Mouse (Mus musculus) right cerebral cortex, postnatal 10 days (tissue): Measurements from ENCODE around the gene Rita1.
A peak's percentile ranks its signal among the peaks of the same experiment; 100 is the strongest.

Experiments
- DNase-seq, 2 experiments: peaks; one replicate each; pipeline ENCODE4 v3.0.0; 2021; ENCODE audit warnings: low spot score in 2 of 2

Rita1 gene

DNA sequence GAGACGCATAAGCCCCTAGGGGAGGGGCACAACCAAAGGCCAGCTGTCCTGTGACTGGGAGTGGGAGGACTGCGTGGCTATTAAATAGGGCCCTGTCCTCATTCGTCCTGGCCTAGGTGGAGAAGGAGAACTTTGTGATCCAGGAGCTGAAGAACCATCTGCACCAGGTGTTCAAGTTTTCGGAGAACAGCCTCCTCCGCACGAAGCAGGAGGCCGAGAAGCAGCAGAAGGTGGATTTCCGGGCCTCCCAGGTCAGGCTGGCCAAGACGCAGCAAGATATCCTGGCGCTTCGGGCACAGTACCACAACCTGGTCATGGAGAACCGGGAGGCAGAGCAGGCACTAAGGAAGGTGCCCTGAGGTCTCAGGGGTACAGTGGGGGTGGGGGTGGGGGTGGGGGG lies 10.2 kb downstream of the Rita1 start:
- no peak for DNase-seq

DNA sequence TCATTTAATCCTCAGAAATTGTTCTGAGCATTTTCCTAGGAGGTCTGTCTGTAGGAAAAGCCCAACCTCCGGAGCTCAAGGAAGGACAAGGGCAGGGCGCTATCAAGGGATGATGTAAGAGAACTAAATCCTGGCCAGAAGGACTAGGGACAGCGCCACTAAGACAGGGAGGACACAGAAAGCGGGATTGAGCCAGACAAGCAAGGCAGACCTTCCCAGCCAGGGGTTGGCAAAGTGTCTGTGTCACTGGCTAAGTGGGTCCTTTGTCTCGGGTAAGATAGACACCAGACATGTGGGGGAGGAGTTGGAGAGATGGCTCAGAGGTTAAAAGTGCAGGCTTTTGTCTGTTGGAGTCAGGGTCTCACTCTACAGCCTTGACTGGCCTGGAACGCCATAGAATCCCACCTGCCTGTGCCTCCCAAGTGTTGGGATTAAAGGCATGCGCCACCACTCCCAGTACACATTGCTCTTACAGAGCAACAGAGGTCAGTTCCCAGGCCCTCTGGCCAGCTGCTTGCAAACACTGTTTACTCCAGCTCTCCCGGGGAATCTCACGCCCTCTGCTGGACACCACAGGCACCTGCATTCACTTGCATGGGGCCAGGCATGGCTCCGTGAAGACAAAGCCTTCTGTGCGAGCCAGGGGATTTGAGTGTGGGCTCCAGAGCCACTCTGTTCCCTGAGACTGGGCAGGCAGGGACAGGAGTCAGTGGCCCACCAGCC lies 11.3 kb downstream of the Rita1 start:
- DNase-seq = peak in 1 of 2 experiments; percentile 41

DNA sequence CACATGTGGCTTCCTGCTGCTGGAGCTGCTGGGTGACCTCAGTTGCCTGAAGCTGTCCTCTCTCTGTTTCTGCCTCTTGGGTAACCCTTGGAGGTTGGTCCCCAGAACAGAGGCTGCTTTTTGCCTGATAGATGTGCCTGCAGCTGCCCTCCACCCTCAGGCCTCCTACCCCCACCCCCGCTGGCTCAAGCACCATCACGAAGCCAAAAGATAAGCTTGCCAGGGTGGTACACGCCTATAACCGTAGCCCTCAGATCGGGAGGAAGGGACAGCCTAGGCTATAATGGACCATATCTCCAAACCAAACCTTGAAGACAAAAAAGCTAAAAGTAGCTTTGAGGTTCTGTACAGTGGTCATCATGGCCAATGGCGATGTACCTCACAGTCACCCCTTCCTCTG lies 12.8 kb downstream of the Rita1 start:
- DNase-seq = no peak

DNA sequence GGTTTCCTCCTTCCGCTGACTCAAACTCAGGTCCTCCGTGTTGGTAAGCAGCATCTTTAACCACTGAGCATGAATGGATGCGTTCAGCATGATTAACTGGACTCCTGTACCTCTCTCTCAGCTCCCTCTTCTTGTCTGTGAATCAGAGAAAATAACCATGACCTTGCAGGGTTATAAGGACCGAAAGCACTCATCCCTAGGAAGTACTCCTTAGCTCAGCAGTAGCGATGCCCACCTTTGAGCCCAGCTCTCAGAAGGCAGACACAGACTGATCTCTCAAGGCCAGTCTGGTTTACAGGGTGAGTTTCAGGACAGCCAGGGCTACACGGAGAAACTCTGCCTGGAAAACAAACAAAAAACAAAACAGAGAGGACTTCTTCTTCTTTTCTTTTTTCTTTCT lies 17.9 kb downstream of the Rita1 start:
- no peak for DNase-seq

- DNase-seq = no peak
Measured at GRCm38 (mm10) chr5:120592141-120592540, 20.2 kb downstream of the Rita1 start.

GRCm38 (mm10) chr5:120590356-120591010 lies 21.9 kb downstream of the Rita1 start:
- DNase-seq = no peak

GRCm38 (mm10) chr5:120588569-120589094 lies 23.8 kb downstream of the Rita1 start, which contains the start of the genes Tpcn1 and Iqcd:
Tpcn1 (minus strand) TSS chr5:120588673.
Iqcd (plus strand) TSS chr5:120589016.
- DNase-seq = peak; percentile 100

DNA sequence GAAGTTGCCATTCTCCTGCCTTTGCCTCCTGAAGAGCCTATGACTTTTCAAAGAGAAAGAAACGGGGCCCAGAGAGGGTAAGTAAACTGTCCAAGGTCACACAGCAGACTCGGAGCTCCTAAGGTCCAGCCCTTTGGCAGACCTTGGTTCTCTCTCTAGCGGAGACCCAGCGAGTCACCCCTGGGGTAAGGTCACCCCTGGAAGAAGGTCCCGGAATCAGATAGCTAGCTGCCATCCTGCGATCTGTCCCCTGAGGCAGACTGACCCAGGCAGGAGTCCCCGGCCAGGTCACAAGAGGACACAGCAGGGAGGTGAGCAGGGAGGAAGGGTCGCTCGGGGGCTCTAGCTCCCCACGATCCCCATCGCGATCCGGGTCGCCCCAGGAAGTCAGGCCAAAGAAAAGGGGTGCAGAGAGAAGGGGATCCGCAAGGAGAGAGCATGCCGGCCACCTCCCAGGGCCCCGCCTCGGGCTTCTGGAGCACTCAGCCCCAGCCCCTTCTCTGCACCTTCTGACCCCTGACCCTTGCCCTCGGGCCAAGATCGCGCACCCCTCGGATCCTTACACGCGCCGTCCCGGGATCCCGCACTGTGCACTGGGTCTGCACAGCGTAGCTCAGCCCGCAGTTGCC lies 24.3 kb downstream of the Rita1 start:
- no peak for DNase-seq

- no peak for DNase-seq
Measured at GRCm38 (mm10) chr5:120587616-120587926, 24.8 kb downstream of the Rita1 start.

- peak in 1 of 2 experiments; percentile 66 for DNase-seq
Measured at GRCm38 (mm10) chr5:120586741-120587615, 25.4 kb downstream of the Rita1 start.

DNA sequence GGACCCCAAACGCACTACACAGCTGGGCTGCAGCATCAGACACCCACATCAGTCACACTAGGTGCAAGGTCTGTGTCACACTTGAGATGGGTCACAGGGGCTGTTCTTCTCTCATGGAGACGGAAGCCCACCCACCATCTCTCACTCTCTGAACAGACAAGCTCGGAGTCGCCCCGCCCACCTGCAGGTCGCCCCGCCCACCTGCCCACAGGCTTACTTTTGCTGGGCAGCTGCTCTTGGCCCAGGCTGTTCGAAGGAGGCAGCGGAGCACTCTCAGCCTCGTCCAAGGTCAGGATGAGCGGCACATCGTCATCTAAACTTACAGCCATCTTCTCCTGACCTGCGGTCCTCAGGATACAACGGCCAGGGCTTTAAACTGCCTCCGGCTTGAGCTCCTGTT lies 27.4 kb downstream of the Rita1 start:
- no peak for DNase-seq

GRCm38 (mm10) chr5:120583511-120583910 lies 28.9 kb downstream of the Rita1 start:
- DNase-seq = no peak

DNA sequence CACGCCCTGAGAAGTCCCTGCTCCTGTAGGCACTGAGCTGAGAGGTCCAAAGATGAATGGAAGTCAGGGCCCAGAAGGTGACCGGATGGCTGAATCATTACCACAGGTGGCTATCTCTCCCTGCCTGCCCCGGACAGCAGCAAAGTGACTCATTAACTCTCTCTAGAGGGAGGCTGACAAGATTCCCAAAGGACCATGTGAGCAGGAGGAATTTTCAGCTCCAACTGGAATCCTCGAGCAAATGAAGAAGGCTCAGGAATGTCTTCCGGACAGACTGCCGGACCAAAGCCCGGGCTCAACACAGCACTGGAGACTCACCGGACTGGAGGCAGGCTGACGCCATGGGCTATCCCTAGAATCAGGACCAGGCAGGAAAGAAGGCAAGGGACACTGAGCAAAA lies 30.4 kb downstream of the Rita1 start:
- no peak for DNase-seq

GRCm38 (mm10) chr5:120579898-120580626 lies 32.3 kb downstream of the Rita1 start:
- DNase-seq = no peak

DNA sequence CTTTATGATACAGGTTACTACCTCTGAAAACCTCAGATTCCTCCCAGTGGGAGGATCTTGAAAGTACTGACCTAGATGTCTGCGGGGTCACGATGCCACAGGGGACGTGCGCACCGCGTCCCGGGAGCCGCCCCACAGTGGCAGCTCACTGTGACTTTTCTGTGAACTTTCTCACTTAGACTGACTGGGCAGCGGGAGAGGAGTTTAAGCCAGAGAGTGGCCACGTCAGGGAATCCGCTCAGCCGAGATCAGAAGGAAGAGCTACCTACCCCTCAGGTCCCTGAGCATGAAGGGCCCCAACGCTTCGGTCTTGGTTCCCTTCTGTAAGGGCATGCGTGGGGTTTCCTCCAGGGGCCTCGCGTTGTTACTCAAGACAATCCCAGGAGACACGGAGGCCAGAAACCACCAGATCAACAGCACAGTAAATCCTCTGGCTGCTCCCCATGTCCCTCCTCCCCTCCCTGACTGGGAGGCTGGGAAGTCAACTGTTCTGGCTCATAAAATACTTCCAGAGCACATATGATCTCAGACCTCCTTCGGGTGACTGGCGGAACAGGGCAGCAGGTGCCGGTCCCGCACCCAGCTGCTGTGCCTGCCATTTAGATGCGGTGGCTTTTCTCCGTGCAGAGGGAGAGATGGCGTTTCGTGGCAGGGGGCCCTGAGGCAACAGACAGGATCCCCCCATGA lies 33.0 kb downstream of the Rita1 start:
- no peak for DNase-seq

DNA sequence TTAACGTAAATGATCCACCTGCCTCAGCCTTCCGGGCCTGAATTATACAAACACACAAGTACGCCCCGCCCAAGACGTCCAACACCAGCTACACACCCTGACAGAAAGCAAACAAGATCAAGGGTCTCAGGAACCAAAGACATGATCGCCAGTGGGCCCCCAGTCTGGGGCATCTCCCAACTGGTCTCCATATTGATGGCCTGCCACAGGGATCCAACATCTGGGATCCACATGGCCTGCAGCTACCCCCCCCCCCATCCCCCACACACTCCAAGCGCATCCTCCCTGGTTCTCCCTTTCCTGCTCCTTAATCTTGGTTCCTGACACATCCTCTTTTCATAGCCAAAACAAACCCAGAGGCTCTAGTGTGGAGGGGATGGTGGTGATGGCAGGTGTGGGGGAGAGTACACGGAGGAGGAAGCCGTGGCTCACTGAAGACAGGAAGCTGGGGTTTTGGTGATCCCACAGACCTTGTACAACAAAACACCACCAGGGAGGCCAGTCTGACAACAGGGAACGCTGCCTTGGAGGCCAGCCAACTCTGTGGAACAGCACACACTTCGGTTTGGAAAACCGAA lies 33.8 kb downstream of the Rita1 start:
- DNase-seq = peak in 1 of 2 experiments; percentile 66

DNA sequence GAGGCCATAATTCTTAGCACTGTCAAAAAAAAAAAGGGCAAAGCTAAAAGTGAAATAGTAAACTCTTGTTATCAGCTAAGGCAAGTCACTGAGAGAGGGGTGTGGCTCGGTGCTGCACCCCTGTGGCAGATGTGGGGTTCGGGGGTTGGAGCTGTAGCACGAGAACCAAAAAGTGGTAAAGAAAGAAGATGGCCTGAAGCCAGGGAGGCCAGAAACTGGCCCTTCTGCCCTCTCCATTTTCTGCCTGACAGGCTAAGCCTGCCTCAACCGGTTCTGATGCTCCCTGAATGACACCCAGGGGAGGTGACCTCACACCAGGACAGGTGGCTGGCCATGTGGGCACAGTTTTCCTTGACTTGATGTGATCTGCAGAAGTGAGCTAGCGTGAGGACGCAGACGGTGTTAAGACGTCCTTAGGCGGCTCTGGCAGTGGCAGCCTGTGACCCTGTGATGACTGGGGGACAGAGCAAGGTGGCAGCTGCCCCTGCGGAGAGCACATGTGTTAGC lies 34.4 kb downstream of the Rita1 start:
- no peak for DNase-seq

DNA sequence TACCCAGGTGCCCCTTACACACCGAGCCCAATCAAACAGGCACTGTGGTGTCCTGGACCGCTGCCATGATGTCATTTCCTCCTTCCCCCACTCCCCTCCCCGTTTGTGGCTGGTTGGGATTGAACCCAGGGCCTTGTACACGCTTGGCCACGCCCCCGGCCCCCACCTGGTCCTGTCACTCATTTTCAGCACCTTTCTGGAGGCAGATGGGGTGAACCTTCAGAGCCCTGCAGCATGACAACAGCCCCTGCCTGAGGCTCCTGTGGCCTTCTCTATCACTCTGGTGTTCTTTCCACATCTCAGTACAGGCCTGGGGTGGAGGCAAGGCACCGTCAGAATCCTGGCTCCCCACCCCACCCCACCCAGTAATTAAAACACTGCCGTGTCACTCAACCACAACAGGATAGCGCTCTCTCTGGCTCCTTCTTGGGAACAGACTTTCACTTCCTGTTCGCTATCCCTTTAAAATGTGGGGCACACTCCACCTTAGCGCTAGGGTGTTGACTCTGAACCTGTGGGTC lies 35.5 kb downstream of the Rita1 start:
- no peak for DNase-seq

DNA sequence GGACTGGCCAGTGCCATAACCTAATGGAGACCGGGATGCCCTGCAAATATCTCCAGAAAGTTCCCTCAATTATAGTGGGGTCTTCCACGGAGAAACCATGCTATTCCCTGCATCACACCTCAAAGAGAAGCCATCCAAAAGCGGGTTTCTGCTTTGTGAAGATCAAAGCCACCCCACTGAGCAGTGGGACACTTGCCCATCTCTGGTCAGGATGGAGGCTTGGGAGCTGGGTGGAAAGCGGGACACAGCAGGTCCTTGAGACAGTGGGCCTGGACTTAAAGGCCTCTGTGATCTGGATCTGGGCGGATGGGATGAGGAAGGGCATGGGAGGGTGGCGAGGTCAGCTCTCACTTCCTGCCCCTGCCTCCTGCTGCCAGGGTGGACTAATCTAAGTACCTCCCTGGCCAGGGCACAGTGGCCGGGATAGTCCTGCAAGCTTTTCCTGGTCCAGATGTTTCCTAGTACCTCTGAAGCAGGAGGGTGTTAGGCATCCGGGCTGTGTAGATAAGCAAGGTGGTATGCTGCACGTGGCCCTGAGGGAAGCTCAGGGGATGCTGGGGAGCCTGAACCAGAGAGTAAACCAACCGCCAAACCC lies 37.8 kb downstream of the Rita1 start:
- no peak for DNase-seq
